Mouse (Mus musculus): ENCODE data around the gene Tmem52. TPM values are rescaled to one million over a fixed set of nuclear protein-coding genes. Genes with fewer than 3 reads are reported as not detected.

Gene Tmem52
- total RNA-seq, 1 experiment = 0.67 TPM

- Histone ChIP-seq H3K9me3 (ENCODE audit: control insufficient read depth, insufficient read depth, low read depth, low read length) (no peaks in the 10 kb centered on the region), H3K27ac (ENCODE audit: insufficient read depth, low read depth, low read length, poor library complexity, severe bottlenecking) (no peak overlapping the region), H3K4me3 (ENCODE audit: insufficient read depth in 1 of 2, low read depth in 1 of 2, low read length in 2 of 2, poor library complexity in 1 of 2, severe bottlenecking in 1 of 2) (peak overlapping the region; percentile 54 to 66), H3K4me1 (ENCODE audit: control insufficient read depth in 2 of 2, insufficient read depth in 2 of 2, low read length in 2 of 2, poor library complexity in 1 of 2) (no peaks in the 10 kb centered on the region), H3K36me3 (ENCODE audit: control insufficient read depth, insufficient read depth, low read length, poor library complexity, severe bottlenecking) (no peaks in the 10 kb centered on the region), H3K9ac (ENCODE audit: insufficient read depth, low read depth, low read length, poor library complexity, severe bottlenecking) (peak overlapping the region; percentile 66)
- peak; percentile 40 for DNase-seq (ENCODE audit: low read depth, low spot score)
- in situ Hi-C loops (cut with MboI; ENCODE audit: low sequenced_read_pairs in 2 of 2, unreplicated experiment in 2 of 2) = no loop called here
- TF ChIP-seq CHD2 (IDR thresholded peaks at IDR 0.05; ENCODE audit: low read depth, low read length) (no peak), ZC3H11A (IDR thresholded peaks at IDR 0.05; ENCODE audit: borderline replicate concordance, low read depth, low read length) (no peak), MAFK (IDR thresholded peaks at IDR 0.05; ENCODE audit: insufficient read depth, low read depth, low read length) (no peak), ZNF384 (IDR thresholded peaks at IDR 0.05; ENCODE audit: low read depth, low read length) (no peak), HCFC1 (IDR thresholded peaks at IDR 0.05; ENCODE audit: borderline replicate concordance, insufficient read depth, low read length) (no peak)
Measured at GRCm38 (mm10) chr4:155451597-155451996, 17.3 kb upstream of the Tmem52 start.

- TF ChIP-seq CHD2 (IDR thresholded peaks at IDR 0.05; ENCODE audit: low read depth, low read length) (no peak), HCFC1 (IDR thresholded peaks at IDR 0.05; ENCODE audit: borderline replicate concordance, insufficient read depth, low read length) (no peak), ZNF384 (IDR thresholded peaks at IDR 0.05; ENCODE audit: low read depth, low read length) (no peak), ZC3H11A (IDR thresholded peaks at IDR 0.05; ENCODE audit: borderline replicate concordance, low read depth, low read length) (no peak), MAFK (IDR thresholded peaks at IDR 0.05; ENCODE audit: insufficient read depth, low read depth, low read length) (no peak)
- no peak overlapping the region for H3K27ac ChIP-seq (ENCODE audit: insufficient read depth, low read depth, low read length, poor library complexity, severe bottlenecking)
- H3K36me3 ChIP-seq (ENCODE audit: control insufficient read depth, insufficient read depth, low read length, poor library complexity, severe bottlenecking) = no peaks in the 10 kb centered on the region
- no peak for DNase-seq (ENCODE audit: low read depth, low spot score)
- no peak overlapping the region for H3K4me3 ChIP-seq (ENCODE audit: insufficient read depth in 1 of 2, low read depth in 1 of 2, low read length in 2 of 2, poor library complexity in 1 of 2, severe bottlenecking in 1 of 2)
- in situ Hi-C loops (cut with MboI; ENCODE audit: low sequenced_read_pairs in 2 of 2, unreplicated experiment in 2 of 2) = no loop called here
- H3K9me3 ChIP-seq (ENCODE audit: control insufficient read depth, insufficient read depth, low read depth, low read length) = no peaks in the 10 kb centered on the region
- H3K4me1 ChIP-seq (ENCODE audit: control insufficient read depth in 2 of 2, insufficient read depth in 2 of 2, low read length in 2 of 2, poor library complexity in 1 of 2) = no peaks in the 10 kb centered on the region
- no peak overlapping the region for H3K9ac ChIP-seq (ENCODE audit: insufficient read depth, low read depth, low read length, poor library complexity, severe bottlenecking)
Measured at GRCm38 (mm10) chr4:155458575-155458974, 10.3 kb upstream of the Tmem52 start.

- TF ChIP-seq ZC3H11A (IDR thresholded peaks at IDR 0.05; ENCODE audit: borderline replicate concordance, low read depth, low read length) (no peak), HCFC1 (IDR thresholded peaks at IDR 0.05; ENCODE audit: borderline replicate concordance, insufficient read depth, low read length) (no peak), CHD2 (IDR thresholded peaks at IDR 0.05; ENCODE audit: low read depth, low read length) (no peak), MAFK (IDR thresholded peaks at IDR 0.05; ENCODE audit: insufficient read depth, low read depth, low read length) (no peak), ZNF384 (IDR thresholded peaks at IDR 0.05; ENCODE audit: low read depth, low read length) (no peak)
- Histone ChIP-seq H3K36me3 (ENCODE audit: control insufficient read depth, insufficient read depth, low read length, poor library complexity, severe bottlenecking) (no peaks in the 10 kb centered on the region), H3K27ac (ENCODE audit: insufficient read depth, low read depth, low read length, poor library complexity, severe bottlenecking) (no peak overlapping the region), H3K4me3 (ENCODE audit: insufficient read depth in 1 of 2, low read depth in 1 of 2, low read length in 2 of 2, poor library complexity in 1 of 2, severe bottlenecking in 1 of 2) (no peak overlapping the region), H3K4me1 (ENCODE audit: control insufficient read depth in 2 of 2, insufficient read depth in 2 of 2, low read length in 2 of 2, poor library complexity in 1 of 2) (no peaks in the 10 kb centered on the region), H3K9ac (ENCODE audit: insufficient read depth, low read depth, low read length, poor library complexity, severe bottlenecking) (no peak overlapping the region), H3K9me3 (ENCODE audit: control insufficient read depth, insufficient read depth, low read depth, low read length) (no peaks in the 10 kb centered on the region)
- DNase-seq (ENCODE audit: low read depth, low spot score) = no peak
- in situ Hi-C loops (cut with MboI; ENCODE audit: low sequenced_read_pairs in 2 of 2, unreplicated experiment in 2 of 2) = no loop called here
Measured at GRCm38 (mm10) chr4:155463050-155463449, 5.9 kb upstream of the Tmem52 start.

GRCm38 (mm10) chr4:155463611-155464010 lies 5.3 kb upstream of the Tmem52 start:
- H3K27ac ChIP-seq (ENCODE audit: insufficient read depth, low read depth, low read length, poor library complexity, severe bottlenecking) = no peak overlapping the region
- no peaks in the 10 kb centered on the region for H3K36me3 ChIP-seq (ENCODE audit: control insufficient read depth, insufficient read depth, low read length, poor library complexity, severe bottlenecking)
- TF ChIP-seq MAFK (IDR thresholded peaks at IDR 0.05; ENCODE audit: insufficient read depth, low read depth, low read length) (no peak), ZC3H11A (IDR thresholded peaks at IDR 0.05; ENCODE audit: borderline replicate concordance, low read depth, low read length) (no peak), ZNF384 (IDR thresholded peaks at IDR 0.05; ENCODE audit: low read depth, low read length) (no peak), CHD2 (IDR thresholded peaks at IDR 0.05; ENCODE audit: low read depth, low read length) (no peak)
- DNase-seq (ENCODE audit: low read depth, low spot score) = no peak
- H3K9me3 ChIP-seq (ENCODE audit: control insufficient read depth, insufficient read depth, low read depth, low read length) = no peaks in the 10 kb centered on the region
- H3K4me1 ChIP-seq (ENCODE audit: control insufficient read depth in 2 of 2, insufficient read depth in 2 of 2, low read length in 2 of 2, poor library complexity in 1 of 2) = no peaks in the 10 kb centered on the region
- in situ Hi-C loops (cut with MboI; ENCODE audit: low sequenced_read_pairs in 2 of 2, unreplicated experiment in 2 of 2) = no loop called here
- peak overlapping the region in 1 of 2 experiments; percentile 30; a peak in 1 of 4 replicates for H3K4me3 ChIP-seq (ENCODE audit: insufficient read depth in 1 of 2, low read depth in 1 of 2, low read length in 2 of 2, poor library complexity in 1 of 2, severe bottlenecking in 1 of 2)
- H3K9ac ChIP-seq (ENCODE audit: insufficient read depth, low read depth, low read length, poor library complexity, severe bottlenecking) = no peak overlapping the region

- H3K9ac ChIP-seq (ENCODE audit: insufficient read depth, low read depth, low read length, poor library complexity, severe bottlenecking) = no peak overlapping the region
- in situ Hi-C loops (cut with MboI; ENCODE audit: low sequenced_read_pairs in 2 of 2, unreplicated experiment in 2 of 2) = no loop called here
- no peak overlapping the region for H3K4me3 ChIP-seq (ENCODE audit: insufficient read depth in 1 of 2, low read depth in 1 of 2, low read length in 2 of 2, poor library complexity in 1 of 2, severe bottlenecking in 1 of 2)
- H3K4me1 ChIP-seq (ENCODE audit: control insufficient read depth in 2 of 2, insufficient read depth in 2 of 2, low read length in 2 of 2, poor library complexity in 1 of 2) = peaks cover 0 to 1% of the 10 kb centered on the region in 2 experiments; a peak in 1 of 4 replicates
- no peak for DNase-seq (ENCODE audit: low read depth, low spot score)
- H3K36me3 ChIP-seq (ENCODE audit: control insufficient read depth, insufficient read depth, low read length, poor library complexity, severe bottlenecking) = no peaks in the 10 kb centered on the region
- H3K27ac ChIP-seq (ENCODE audit: insufficient read depth, low read depth, low read length, poor library complexity, severe bottlenecking) = no peak overlapping the region
- no peaks in the 10 kb centered on the region for H3K9me3 ChIP-seq (ENCODE audit: control insufficient read depth, insufficient read depth, low read depth, low read length)
- TF ChIP-seq HCFC1 (IDR thresholded peaks at IDR 0.05; ENCODE audit: borderline replicate concordance, insufficient read depth, low read length) = no peak
- no peak for TF ChIP-seq CHD2 (IDR thresholded peaks at IDR 0.05; ENCODE audit: low read depth, low read length)
Measured at GRCm38 (mm10) chr4:155464061-155464460, 4.9 kb upstream of the Tmem52 start.
